Mouse (Mus musculus): ENCODE measurements around the gene 4930402H24Rik.
"Not testable (repeated sequence)": the region's sequence is repeated elsewhere in the genome, so short reads cannot be mapped to it uniquely, and the experiment has no call there.

Gene 4930402H24Rik

DNA sequence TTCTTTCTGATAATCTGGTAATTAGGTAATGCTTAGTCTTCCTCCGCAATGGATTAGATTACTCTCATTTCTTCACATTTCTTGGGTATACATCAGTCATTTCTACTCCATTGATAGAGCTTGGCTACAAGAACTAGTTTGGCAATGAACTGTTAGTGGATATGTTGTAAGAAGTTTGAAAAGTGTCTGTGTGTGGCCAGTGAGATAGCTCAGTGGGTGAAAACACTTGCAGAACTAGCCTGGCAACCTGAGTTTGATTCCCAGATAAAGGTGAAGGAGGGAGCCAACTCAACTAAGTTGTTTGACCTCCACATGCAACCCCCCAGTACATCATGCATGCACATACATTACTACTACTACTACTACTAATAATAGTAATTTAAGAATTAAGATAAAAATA lies 53.2 kb downstream of the 4930402H24Rik start:
- DNase-seq (ENCODE audit: low spot score in 2 of 2): no peak

DNA sequence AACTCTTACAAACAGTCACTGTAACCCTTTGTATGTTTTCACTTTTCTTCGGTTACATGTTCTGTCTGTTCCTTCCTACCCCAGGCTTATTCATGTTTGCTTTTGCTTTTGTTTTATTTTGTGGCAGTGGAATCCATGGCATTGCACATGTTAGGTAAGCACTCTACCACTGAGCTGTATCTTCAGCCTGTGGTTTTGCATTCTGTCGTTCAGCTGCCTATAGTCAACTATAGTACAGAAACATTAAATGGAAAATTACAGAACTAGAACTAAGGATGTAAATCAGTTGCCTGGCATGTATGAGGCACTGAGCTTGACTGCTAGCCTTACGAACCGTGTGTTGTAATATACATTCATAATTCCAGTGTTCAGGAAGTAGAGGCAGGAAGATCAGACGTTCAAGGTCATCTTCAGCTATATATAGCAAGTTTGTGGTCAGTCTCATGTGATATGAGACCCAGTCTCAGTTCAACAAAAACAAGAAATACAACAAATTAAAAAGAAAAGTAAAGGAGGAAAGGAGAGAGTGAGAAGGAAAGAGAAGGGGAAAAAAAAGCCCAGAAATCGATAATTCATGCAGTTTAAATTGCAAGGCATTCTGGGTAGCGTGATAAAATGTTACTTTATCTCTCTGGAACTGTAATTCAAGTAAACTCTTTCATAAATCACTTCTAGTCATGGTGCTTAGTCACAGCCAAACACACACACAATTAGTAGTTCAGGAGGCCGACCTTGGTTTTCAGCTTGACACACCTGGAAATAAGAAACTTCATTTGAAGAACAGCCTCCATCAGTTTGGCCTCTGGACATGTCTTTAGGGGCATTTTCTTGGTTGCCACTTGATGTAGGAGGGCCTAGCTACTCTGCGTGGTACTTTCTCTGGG lies 54.6 kb downstream of the 4930402H24Rik start:
- no peak for DNase-seq (ENCODE audit: low spot score in 2 of 2)

GRCm38 (mm10) chr2:130849688-130850087 lies 56.5 kb downstream of the 4930402H24Rik start:
- DNase-seq (ENCODE audit: low spot score in 2 of 2): no peak

DNA sequence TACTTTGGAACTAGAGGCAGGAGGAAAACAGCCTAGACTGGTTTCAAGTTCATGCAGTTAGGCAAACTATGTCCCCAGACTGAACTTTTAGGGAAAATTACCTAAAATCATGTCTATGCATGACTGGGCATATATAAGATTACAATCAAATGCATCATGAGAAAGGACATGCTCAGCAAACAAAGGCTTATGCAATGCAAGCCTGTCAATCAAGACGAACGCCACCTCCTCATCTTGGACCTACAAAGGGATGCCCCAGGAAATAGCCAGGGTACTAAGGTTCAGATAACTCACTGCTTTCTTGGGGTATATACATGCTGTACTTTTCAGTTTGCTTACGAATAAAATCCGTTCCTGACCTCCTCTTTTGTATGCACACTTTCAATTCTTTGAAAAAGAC lies 57.9 kb downstream of the 4930402H24Rik start:
- no peak for DNase-seq (ENCODE audit: low spot score in 2 of 2)

DNA sequence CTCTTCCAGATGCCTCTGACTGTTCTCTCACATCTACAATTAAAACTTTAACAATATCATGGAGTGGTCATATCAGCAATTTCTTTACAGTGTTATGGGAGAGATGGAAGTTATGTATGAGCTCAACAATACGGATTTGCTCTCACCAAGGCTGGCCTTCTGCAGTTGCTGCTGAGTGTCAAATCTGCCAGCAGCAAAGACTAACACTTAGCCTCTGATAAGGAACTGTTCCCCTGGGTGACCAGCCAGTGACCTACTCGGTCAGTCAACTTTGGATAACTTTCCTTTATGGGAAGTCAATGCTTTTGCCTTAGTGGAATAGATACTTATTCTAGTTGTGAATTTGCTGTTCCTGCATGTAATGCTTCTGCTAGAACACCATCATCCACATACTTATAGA lies 62.6 kb downstream of the 4930402H24Rik start:
- DNase-seq (ENCODE audit: low spot score in 2 of 2): no peak

GRCm38 (mm10) chr2:130840846-130841245 lies 65.4 kb downstream of the 4930402H24Rik start:
- peak; percentile 56 to 88 for DNase-seq (ENCODE audit: low spot score in 2 of 2)

DNA sequence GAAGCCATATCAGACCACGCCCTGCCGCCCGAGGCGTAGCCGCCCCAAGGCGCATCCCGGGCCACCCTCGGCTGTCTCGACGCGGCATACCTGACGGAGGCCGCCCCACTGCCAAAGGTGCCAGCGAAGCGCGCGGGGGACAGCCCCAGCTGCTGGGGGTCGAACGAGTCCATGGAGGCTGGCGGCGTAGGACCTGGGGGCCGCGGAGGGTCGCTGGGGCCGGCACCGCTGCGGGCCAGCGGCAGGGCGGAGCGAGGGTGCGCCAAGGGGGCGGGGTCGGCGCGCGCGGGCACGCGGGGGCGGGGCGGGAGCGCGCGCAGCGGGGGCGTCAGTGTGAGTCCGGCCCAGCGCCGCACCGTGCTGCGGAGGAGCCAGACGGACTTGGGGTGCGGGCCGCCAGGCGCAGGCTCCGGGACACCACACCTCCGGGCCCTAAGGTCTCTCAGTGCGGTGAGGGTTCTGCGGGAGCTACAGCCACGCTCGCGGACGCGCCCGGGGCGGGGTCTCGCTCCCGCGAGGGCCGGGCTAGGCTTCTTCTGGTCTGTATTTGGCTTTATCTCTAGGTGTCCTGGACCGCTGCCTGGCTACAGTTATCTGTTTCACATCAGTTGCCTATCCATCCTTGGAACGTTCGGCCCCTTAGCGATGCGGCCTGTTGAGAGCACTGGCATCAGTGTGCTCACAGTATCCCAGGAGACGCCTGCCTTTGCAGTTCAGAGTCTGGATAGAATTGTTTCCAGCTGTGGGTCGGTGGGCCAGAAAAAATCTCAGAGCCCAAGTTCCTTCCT lies 66.1 kb downstream of the 4930402H24Rik start:
- DNase-seq (ENCODE audit: low spot score in 2 of 2): peak; percentile 76 to 77

DNA sequence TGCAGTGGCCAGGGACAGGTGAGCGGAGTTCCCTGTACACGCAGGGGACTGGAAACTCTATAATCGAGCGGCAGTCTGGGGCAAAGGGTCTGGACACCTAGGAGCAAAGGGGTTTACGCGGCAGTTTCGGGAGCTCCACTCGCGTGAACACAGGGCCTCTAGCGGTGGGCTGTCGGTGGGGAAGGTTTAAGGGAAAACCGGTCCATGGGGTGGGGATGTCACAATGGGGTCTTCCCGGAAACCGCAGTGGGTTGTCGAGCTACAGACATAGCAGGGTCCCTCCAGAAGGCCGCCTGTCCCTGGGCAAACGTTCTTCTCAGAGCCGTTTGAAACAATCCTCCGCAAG lies 66.7 kb downstream of the 4930402H24Rik start:
- DNase-seq (ENCODE audit: low spot score in 2 of 2): peak in 1 of 2 experiments; percentile 76

GRCm38 (mm10) chr2:130839084-130839483 lies 67.1 kb downstream of the 4930402H24Rik start:
- DNase-seq (ENCODE audit: low spot score in 2 of 2): peak; percentile 38

DNA sequence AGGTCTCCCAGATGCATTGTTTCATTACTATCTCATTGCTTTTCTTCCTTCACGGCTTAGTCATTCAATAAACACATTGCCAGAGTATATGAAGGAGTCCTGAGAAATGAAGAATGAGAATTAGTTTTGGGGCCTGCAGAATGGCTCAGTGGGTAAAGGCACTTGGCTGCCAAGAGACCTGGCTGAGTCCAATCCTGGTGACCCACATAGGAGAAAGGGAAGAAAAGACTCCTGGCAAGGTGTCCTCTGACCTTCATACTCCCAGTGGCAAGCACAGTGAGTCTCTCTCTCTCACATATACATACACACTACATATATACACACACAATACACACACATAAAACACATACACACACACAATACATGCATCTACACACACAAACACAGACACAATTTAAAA lies 68.1 kb downstream of the 4930402H24Rik start:
- no peak for DNase-seq (ENCODE audit: low spot score in 2 of 2)

DNA sequence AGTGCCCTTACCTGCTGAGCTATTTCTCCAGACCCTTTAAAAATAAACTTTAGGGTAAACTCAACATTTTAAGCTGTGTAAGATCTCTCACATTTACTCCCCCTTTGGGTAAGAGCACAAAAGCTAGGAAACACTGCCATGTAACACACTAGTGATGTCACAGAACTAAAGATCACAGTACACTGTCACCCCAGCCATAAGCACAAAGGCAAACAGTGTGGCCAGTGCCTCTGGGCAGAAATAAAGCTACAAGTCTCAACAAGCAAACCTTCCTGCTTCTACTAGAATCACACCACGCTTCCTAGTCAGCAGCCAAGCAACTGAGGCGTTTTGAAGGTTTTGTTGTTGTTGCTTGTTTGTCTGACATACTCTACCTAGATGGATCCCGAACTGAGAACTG lies 72.5 kb downstream of the 4930402H24Rik start:
- DNase-seq (ENCODE audit: low spot score in 2 of 2): no peak

- no peak for DNase-seq (ENCODE audit: low spot score in 2 of 2)
These were observed 73.6 kb downstream of the 4930402H24Rik start for GRCm38 (mm10) chr2:130832582-130832981.

- no peak for DNase-seq (ENCODE audit: low spot score in 2 of 2)
These were observed 74.2 kb downstream of the 4930402H24Rik start for GRCm38 (mm10) chr2:130832012-130832411.

DNA sequence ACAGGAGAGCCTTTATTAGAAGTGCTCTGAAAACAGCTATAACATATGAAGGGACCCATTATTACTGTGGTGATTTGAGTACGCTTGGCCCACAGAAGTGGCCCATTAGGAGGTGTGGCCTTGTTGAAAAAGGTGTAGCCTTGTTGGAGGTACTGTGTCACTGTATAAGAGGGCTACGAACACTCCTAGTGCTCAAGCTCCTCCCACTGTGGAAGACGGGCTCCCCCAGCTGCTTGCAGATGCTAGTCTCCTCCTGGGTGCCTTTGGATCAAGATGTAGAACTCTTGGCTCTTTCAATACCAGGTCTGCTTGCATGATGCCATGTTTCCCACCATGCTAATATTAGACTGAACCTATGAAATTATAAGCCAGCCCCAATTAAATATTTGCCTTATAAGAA lies 76.0 kb downstream of the 4930402H24Rik start:
- DNase-seq (ENCODE audit: low spot score in 2 of 2): no peak

GRCm38 (mm10) chr2:130829496-130829895 lies 76.7 kb downstream of the 4930402H24Rik start:
- DNase-seq (ENCODE audit: low spot score in 2 of 2): no peak

GRCm38 (mm10) chr2:130828668-130829067 lies 77.5 kb downstream of the 4930402H24Rik start:
- no peak for DNase-seq (ENCODE audit: low spot score in 2 of 2)

GRCm38 (mm10) chr2:130828066-130828465 lies 78.1 kb downstream of the 4930402H24Rik start:
- not testable (repeated sequence) for DNase-seq (ENCODE audit: low spot score in 2 of 2)

DNA sequence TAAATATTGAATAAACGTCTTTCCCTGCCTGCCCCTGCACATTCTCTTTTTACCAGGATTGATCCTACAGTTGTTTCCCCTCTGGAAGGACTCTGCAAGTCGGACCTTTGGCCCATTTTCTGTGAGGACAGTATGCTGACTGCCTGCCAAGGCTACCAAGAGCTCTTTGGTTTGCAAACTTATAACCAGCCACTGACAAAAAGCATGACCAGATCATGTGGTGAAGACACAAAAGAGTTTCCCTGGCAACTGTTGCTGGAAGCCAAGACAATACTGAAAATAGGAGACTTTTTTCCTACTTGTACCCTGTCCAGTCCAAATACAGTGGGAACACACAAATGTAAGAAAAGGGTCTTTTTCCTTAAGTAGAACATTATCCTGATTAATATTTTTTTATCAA lies 78.8 kb downstream of the 4930402H24Rik start:
- peak; percentile 29 to 67 for DNase-seq (ENCODE audit: low spot score in 2 of 2)

DNA sequence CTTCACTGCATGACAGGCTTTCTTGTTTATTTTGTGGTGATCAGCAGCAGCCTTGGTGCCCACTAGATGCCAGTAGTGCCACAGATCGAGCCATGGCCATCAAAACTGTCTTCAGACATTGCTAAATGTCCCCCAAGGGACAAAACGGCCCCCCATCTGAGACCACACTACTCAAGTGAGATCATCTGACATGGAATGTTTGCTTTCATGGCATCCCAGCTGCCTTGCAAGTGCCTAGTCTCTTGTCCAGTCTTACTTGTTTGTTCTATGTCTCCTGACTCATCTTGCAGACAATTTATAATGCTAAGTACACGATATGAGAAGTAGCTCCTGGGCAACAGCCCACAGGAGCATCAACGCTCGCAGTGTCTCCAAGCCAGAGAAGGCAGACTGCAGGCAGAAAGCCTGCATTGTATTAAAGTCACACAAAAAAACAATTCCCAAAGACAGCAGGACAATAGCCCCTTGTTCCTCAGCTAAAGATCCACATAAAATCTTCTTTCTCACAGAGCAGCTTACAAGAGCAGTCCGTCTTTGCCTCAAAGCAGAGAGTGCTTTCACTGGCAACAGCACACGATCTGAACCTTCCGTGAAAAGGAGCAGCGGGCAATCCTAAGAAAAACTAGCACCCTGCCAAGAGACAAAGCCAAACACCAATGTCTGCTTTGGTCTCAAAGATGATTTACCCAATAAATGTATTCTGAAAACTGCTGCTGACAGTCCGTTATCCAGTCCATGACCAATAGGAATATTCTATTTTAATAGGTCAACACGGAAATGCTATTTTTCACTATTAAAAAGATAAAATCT lies 87.2 kb downstream of the 4930402H24Rik start:
- peak; percentile 37 to 56 for DNase-seq (ENCODE audit: low spot score in 2 of 2)

GRCm38 (mm10) chr2:130817865-130818264 lies 88.3 kb downstream of the 4930402H24Rik start:
- no peak for DNase-seq (ENCODE audit: low spot score in 2 of 2)

DNA sequence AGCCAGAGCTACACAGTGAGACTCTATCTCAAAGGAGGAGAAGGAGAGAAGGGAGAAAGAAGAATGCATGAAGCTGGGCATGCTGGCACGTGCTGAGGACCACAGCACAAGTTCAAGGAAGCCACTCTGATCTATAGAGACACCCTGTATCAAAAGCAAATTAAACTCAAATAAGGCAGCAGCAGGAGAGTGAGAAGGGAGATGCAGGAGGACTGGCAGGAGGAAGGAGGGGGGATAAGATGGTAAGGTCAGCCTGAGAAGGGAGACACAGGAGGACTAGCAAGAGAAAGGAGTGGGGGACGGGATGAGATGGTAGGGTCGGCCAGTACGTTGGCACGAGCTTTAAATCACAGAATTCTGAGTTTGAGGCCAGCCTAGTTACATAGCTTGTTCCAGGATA lies 90.0 kb downstream of the 4930402H24Rik start:
- no peak for DNase-seq (ENCODE audit: low spot score in 2 of 2)

DNA sequence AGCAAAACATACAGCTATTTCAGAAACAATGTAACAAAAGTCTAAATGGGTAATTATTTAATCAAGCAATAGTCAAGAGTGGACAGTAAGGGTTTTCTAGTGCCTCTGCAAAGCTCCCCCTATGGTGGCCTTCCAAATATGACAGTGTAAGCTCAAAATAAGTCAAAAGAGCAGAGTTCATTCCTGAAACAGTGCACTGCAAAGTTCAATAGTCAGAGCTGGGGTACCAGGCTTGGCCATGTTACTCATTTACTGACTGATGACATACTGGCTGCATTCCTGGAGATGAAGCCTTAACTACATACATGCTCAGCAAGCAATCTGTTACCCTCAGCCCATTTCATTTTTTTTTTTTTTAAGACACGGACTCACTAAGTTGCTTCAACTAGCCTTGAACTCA lies 91.7 kb downstream of the 4930402H24Rik start:
- no peak for DNase-seq (ENCODE audit: low spot score in 2 of 2)
